Mouse (Mus musculus) hindbrain, embryonic 13.5 days (tissue): ENCODE measurements around the gene Gm3839. TPM values are rescaled to one million over a fixed set of nuclear protein-coding genes. Genes with fewer than 3 reads are reported as not detected.

Experiments used
- microRNA-seq: library from miRNA; unstranded; fragments of <30 nt; microRNA quantifications from one replicate; pipeline ENCODE4, GENCODE M21; 2016
- polyA plus RNA-seq: library from polyadenylated mRNA; unstranded; fragments of >200 nt; fragmentation: Nextera tagmentation; extraction: Ambion mirVana; gene quantifications from 2 replicates; pipeline ENCODE4 v1.2.1, GENCODE M21; 2015

The Gm3839 gene
- polyA plus RNA-seq, 1 experiment from 2014 or later, result 1.4 TPM

Small RNA genes within 50 kb of the gene (microRNA-seq; reads per million reads assigned to microRNA genes)
- gene Mir5124b, result not detected

Other genes starting within 250 kb of the Gm3839 start
- 6.3 and 8.0 TPM in 2 replicates for gene Fhit, start 194.7 kb downstream of the Gm3839 start, polyA plus RNA-seq
- gene Ptprg, start 196.8 kb upstream of the Gm3839 start, polyA plus RNA-seq, result 47.3 and 47.5 TPM in 2 replicates